Mouse (Mus musculus) C2C12 (cell line): ENCODE measurements around the gene Trpm8. TPM values are rescaled to one million over a fixed set of nuclear protein-coding genes. Genes with fewer than 3 reads are reported as not detected.

ENCODE experiments used
- H3K27me3 ChIP-seq: one replicate; pipeline ENCODE4 v1.6.1; 2011; ENCODE audit not compliant: control insufficient read depth, insufficient read depth, insufficient read length
- H3K36me3 ChIP-seq: one replicate; pipeline ENCODE4 v1.6.1; 2011; ENCODE audit not compliant: control insufficient read depth, insufficient read depth
- H3K4me3 ChIP-seq: one replicate; pipeline ENCODE4 v1.5.1; 2011; ENCODE audit warnings: mild to moderate bottlenecking, control low read depth; ENCODE audit not compliant: poor library complexity, insufficient read depth, severe bottlenecking
- H3K79me2 ChIP-seq: one replicate; pipeline ENCODE4 v1.6.1; 2011; ENCODE audit not compliant: control insufficient read depth, insufficient read depth
- H3K79me3 ChIP-seq: one replicate; pipeline ENCODE4 v1.6.1; 2011; ENCODE audit warnings: low read depth, control low read depth
- H3ac ChIP-seq: one replicate; pipeline ENCODE3; 2011; ENCODE audit warnings: low read depth; ENCODE audit not compliant: control insufficient read depth, insufficient read length
- CEBPB ChIP-seq: IDR thresholded peaks from one replicate; pipeline ENCODE4 v1.6.1; 2011; ENCODE audit warnings: low read depth, mild to moderate bottlenecking, control low read depth, moderate library complexity
- CTCF ChIP-seq: IDR thresholded peaks from one replicate; pipeline ENCODE4 v1.5.1; 2011; ENCODE audit not compliant: control insufficient read depth, insufficient read depth, insufficient read length
- FOSL1 ChIP-seq: IDR thresholded peaks from one replicate; pipeline ENCODE4 v1.8.0; 2011; ENCODE audit warnings: mild to moderate bottlenecking, low read length; ENCODE audit not compliant: poor library complexity, insufficient read depth, severe bottlenecking
- MAX ChIP-seq: IDR thresholded peaks from one replicate; pipeline ENCODE4 v1.6.1; 2011; ENCODE audit warnings: mild to moderate bottlenecking, control low read depth
- MYOD1 ChIP-seq: IDR thresholded peaks from one replicate; pipeline ENCODE4 v1.6.1; 2011; ENCODE audit warnings: low read depth; ENCODE audit not compliant: control insufficient read depth, insufficient read length
- MYOG ChIP-seq: IDR thresholded peaks from one replicate; pipeline ENCODE4 v1.6.1; 2011; ENCODE audit not compliant: control insufficient read depth, insufficient read length; ENCODE audit errors: extremely low read depth
- USF1 ChIP-seq: IDR thresholded peaks from one replicate; pipeline ENCODE4 v1.6.1; 2011; ENCODE audit warnings: low read depth, mild to moderate bottlenecking, control low read depth, moderate library complexity
- polyA plus RNA-seq: library from polyadenylated mRNA; unstranded; fragments of >200 nt; fragmentation: generic; extraction: Trizol; gene quantifications from one replicate; pipeline ENCODE4 v1.2.1, GENCODE M21; 2012; ENCODE audit warnings: missing spikeins

Gene Trpm8
- polyA plus RNA-seq, 1 experiment, result 0.02 TPM

DNA sequence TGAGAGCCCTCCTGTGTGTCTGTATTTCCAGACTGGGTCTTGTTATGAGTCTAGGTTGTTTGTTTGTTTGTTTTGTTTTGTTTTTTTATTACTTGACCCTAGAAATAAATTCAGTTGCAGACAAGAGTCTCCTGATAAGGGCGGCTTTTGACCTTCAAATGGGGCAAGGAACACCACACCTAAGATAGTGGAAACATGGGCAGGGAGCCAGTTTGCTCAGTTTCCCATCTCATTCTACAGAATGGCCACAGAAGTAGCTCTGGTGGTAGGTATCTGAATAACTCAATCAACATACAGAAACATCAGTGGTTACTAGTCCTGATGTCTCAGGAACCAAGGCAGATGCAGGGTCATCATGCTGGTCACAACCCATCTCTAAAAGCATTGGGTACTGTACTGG lies 17.2 kb downstream of the Trpm8 start:
- Histone ChIP-seq H3ac (no peak overlapping the region), H3K79me3 (no peaks in the 10 kb centered on the region), H3K4me3 (no peak overlapping the region), H3K79me2 (no peaks in the 10 kb centered on the region), H3K36me3 (no peaks in the 10 kb centered on the region), H3K27me3 (peaks cover 3% of the 10 kb centered on the region)
- TF ChIP-seq USF1 (no peak), CTCF (no peak), MYOD1 (no peak), MAX (no peak), MYOG (no peak), CEBPB (no peak), FOSL1 (no peak)

DNA sequence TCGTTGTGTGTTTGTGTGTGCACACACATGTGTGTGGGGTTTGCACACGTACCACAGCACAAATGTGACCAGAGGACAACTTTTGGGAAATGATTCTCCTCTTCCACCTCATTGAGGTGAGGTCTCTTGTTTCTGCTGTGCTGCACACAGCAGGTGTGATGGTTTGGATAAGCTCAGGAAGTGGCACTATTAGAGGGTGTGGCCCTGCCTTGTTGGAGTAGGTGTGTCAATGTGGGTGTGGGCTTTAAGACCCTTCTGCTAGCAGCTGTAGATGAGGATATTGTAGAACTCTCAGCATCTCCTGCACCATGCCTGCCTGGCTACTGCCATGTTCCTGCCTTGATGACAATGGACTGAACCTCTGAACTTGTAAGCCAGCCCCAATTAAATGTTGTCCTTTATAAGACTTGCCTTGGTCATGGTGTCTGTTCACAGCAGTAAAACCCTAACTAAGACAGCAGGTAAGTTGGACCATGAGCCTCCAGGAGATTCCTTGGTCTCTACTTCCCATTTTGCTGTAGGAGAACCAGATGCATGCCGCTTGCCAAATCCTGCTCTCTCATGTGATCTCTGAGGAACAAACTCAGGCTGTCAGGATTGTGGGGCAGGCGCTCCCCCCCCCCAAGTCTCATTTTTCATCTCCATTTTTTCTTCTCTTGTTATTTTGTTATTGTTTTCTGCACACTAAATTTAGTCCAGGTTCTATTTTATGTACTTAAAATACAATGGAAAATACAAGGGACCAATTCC lies 18.9 kb downstream of the Trpm8 start:
- H3ac ChIP-seq, result no peak overlapping the region
- peaks cover 3% of the 10 kb centered on the region for H3K27me3 ChIP-seq
- no peaks in the 10 kb centered on the region for H3K79me3 ChIP-seq
- H3K4me3 ChIP-seq, result no peak overlapping the region
- TF ChIP-seq MAX, result no peak
- no peak for TF ChIP-seq CEBPB
- no peak for TF ChIP-seq MYOG
- TF ChIP-seq USF1, result no peak
- no peak for TF ChIP-seq CTCF
- no peak for TF ChIP-seq FOSL1
- TF ChIP-seq MYOD1, result no peak
- H3K79me2 ChIP-seq, result no peaks in the 10 kb centered on the region
- no peaks in the 10 kb centered on the region for H3K36me3 ChIP-seq

DNA sequence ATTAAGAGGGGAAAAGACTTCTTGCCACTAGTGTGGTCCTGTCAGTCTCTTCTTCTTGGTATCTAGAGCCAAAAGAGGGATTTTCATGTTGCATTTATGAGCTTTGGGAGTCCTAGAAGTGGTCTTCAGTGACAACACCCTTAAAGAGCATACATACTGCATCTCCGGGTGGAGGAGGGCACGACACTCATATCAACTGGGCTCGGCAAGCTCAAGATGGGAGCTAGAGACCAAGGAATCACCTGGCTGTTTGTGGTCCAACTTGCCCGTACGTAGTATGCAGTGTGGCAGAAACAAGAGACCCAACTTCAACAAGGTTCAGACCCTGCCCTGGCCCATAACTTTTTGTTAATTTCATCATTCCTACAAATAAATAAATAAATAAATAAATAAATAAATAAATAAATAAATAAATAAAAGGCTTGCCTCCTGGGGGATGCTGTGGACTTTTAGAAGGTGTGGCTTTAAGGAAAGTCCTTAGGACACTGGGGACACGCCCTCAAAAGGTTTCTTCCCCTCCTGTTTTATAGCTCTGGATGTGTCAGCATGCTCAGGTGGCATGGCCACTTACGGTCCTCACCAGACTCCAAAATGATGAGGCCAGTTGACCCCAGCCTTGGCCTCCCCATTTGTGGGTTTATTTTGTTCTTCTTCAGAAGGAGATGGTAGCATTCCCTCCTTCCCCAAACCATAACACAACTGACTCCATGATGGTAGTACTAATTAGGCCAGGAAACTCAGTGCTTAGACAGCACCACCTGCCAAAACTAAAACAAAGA lies 20.2 kb downstream of the Trpm8 start:
- Histone ChIP-seq H3K4me3 (no peak overlapping the region), H3ac (no peak overlapping the region), H3K36me3 (no peaks in the 10 kb centered on the region), H3K79me2 (no peaks in the 10 kb centered on the region), H3K79me3 (no peaks in the 10 kb centered on the region), H3K27me3 (peaks cover 3% of the 10 kb centered on the region)
- TF ChIP-seq FOSL1 (no peak), MAX (no peak), CEBPB (no peak), MYOD1 (no peak), CTCF (no peak), USF1 (no peak), MYOG (no peak)

DNA sequence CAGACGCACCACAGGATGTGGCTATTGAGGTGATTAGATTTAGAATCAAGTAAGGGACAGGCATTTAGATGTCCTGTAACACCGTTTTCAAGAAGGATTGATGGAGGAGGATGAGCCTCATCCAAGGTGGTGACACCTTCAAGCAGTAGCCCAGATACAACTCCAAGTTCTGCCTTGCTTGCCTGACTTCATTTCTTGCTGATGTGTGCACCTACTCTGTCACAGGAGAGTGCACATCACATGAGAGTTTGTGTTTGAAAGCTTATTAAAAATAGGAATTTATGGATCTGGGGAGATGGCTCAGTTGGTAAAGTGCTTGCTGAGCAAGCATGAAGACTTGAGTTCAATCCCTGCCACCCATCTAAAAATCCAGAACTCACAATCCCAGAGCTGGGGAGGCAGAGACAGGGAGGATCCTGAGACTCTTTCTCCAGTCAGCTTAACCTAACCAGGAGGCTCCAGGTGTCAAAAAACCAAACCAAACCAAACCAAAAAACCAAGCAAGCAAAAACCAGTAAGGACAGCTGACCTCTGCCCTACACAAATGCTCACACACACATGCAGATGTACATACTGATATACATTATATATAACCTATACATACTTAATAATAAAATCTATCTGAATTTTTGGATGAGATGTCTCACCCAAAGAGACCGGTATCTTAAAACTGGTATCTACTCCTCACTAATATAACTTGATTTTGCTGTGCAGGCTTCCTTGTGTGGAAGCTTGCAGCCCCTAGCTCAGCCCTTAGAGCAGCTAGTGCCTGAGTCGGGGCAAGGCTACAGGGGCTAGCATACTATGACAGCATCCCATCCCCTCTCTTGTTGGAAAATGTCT lies 21.4 kb downstream of the Trpm8 start:
- no peaks in the 10 kb centered on the region for H3K79me3 ChIP-seq
- TF ChIP-seq CTCF, result no peak
- no peak for TF ChIP-seq USF1
- TF ChIP-seq FOSL1, result no peak
- no peak for TF ChIP-seq MAX
- no peak overlapping the region for H3K4me3 ChIP-seq
- peaks cover under 1% of the 10 kb centered on the region for H3K27me3 ChIP-seq
- H3K36me3 ChIP-seq, result no peaks in the 10 kb centered on the region
- H3K79me2 ChIP-seq, result no peaks in the 10 kb centered on the region
- no peak overlapping the region for H3ac ChIP-seq

DNA sequence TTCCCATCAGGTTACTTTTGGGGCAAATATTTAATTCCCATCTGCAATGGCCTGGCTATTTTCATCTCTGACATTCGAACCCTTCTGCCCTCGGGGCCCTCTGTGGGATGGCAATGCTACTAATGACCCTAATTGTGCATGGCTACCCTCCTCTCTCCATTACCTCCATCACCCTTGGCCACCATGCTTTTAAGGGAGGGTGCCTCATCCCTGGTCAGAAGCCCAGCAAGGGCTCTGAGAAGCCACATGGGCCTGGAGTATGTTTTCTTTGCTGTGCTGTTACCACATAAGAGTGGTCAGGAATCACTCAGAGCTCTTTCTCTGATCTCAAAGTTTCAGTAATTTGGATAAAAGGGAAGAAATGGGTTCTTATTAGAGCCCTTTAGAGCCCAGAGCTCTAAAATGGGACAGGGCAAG lies 22.1 kb downstream of the Trpm8 start:
- Histone ChIP-seq H3K36me3 (no peaks in the 10 kb centered on the region), H3K79me2 (no peaks in the 10 kb centered on the region), H3K79me3 (no peaks in the 10 kb centered on the region), H3ac (no peak overlapping the region), H3K27me3 (no peaks in the 10 kb centered on the region), H3K4me3 (no peak overlapping the region)
- TF ChIP-seq USF1 (no peak), MAX (no peak), CEBPB (no peak), MYOD1 (no peak), FOSL1 (no peak), CTCF (no peak), MYOG (no peak)
